Mouse (Mus musculus) thymus, postnatal 0 days (tissue): Measurements from ENCODE around the gene Mfsd11. TPM values are rescaled to one million over a fixed set of nuclear protein-coding genes. Genes with fewer than 3 reads are reported as not detected.
A peak's percentile ranks its signal among the peaks of the same experiment; 100 is the strongest.

ENCODE experiments used
- DNase-seq: peaks from one replicate; pipeline ENCODE4 v3.0.0-alpha.2; 2015; ENCODE audit warnings: low spot score
- polyA plus RNA-seq: library from polyadenylated mRNA; unstranded; fragments of >200 nt; fragmentation: Nextera tagmentation; extraction: Ambion mirVana; gene quantifications from 2 replicates; pipeline ENCODE4 v1.2.1, GENCODE M21; 2015

Gene Mfsd11
- 32.6 and 35.3 TPM in 2 replicates for polyA plus RNA-seq

DNA sequence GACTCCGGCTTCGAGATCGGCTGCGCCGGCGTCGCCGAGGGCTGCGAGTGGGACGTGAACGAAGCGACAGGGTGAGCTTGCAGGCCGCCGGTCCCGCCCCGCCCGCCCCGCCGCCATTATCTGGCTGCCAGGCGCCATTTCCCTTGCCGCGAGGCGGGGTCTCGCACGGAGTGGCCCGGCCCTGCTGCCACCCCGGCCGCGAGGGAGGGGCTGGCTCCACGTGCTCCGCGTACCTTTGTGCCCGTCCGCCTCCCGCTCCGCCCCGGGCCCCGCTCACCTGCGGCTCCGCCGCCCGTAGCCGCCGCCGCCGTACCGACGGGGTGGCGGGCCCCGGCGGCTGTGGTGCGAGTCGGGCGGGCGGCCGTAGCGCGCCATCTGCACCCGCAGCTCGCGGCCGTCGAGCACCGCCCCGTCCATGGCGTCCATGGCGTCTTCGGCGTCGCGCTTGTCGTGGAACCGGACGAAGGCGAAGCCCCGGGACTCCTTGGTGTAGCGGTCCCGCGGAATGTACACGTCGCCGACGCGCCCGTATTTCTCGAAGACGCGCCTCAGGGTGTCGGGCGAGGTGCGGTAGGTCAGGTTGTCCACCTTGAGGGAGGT is at the start of gene Mfsd11:
Mfsd11 (plus strand) TSS at position 150 of the 600 bp plus-strand sequence.
- DNase-seq: peak; percentile 80

DNA sequence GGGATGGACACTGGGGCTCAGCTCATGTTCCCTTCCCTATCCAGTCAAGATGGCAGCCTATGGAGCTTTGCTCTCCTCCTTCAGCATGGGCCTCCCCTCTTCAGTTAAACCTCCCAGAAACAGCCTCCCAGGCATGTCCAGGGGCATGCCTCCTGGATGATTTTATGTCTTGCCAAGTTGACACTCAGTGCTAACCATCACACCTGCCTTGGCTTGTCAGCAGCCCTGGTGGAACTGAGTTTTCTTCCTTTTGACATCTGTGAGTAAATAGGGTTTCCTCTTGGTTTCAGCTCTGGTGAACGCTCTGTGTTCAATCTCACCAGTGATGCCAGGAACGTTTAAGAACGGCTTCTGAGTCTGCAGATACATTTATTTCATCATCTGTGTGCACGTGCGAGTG is 49.5 kb upstream of the Mfsd11 start:
- no peak for DNase-seq

DNA sequence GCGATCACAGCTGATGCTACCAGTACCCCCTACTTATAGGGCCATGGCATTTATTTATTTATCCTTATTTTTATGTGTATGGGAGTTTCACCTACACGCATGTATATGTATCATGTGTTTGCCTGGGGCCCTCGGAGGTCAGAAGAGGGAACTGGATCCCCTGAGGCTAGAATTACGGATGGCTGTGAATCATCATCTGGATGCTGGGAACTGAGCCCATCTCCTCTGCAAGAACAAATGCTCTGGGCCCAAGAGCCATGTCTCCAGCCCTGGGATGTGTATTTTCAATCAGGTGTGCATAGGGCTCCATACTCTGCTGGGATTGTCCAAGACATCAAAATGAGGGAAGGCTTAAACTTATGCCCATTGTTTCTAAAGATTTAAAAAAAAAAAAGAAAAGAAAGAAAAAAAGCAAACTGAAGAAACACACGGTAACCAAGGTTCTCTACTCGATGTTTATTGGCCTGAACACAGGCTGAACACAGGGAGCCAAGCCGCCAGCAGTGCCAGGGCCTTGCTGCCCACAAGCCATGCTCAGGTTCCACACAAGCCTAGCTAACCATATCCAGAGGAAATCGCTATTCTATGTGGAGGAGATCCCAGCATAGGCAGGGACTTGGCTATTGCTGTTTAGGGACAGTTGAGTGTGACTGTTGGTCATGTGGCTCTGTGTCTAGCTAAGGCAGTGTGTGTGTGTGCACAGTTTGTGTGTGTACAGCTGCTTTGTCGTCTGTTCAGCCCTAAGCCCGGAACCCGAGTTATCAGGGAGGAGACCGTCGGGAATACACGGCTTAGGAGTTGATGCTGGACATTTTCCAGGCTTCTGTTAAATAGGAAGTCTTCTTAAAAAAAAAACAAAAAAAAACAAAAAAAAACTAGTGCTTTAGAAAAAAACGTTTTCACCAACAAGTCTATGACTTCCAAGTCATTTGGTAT is 45.8 kb upstream of the Mfsd11 start:
- no peak for DNase-seq

DNA sequence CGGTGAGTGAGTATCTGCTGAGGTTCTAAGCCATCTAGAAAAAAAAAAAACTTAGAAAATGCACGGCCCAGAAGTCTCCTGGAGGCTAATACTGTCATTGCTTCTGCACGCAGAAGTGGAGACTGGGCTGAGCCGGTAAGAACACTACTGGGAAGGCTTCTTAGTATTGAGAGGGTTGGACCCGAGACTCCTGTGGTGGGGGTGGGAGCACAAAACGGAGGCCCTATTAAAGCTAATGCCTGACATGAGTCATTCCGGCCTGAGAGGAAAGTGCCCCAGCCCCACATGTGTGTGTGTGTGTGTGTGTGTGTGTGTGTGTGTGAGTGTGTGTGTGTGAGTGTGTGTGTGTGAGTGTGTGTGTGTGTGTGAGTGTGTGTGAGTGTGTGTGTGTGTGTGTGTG is 45.1 kb upstream of the Mfsd11 start:
- DNase-seq: no peak

DNA sequence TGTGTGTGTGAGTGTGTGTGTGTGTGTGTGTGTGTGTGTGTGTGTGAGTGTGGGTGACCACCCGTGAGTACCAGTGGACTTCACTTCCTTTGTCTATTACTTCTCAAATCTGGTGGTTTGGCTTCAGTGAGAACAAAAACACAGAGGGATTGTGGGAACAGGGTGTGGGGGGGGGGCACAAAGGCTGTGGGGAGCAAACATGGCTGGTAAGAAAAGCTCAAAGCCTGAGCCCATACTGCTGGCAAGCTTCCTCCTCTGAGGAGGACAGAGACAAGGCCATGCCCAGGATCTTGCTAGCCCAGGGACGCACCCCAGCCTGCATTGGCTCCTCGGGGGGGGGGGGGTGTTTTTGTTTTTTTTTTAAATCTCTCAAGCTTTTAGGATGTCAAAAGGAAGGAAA is 44.7 kb upstream of the Mfsd11 start:
- no peak for DNase-seq

DNA sequence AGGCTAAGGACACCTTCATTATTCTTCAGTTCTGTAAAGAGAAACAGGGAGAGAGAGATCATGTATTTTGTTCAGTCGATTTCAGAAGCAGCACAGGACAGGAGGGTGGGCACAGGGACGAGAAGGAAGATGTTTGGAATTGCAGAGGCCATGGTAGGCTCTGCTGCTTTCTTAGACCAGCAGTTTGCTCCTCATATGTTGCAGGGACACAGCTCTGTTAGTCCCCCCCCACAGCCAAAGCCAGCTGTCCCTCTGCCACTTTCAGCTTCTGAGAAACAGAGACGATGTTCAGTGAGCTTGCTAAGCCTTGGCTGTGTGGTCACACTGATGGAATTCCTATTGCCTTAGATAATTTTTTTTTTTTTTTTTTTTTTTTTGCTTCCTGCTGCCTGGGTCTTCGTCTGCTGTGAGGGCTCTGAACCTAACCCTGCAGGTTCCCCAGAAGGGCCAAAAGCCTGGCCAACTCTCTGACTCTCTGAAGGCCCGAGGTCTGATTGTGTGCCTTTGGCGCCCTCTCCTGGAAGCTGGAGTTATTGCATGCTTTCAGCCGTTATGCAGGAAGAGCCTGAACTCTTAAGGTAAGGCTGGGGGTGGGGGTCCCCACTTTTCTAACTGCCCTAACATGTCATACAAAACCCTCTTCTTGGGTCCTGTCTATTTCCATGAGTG is 44.2 kb upstream of the Mfsd11 start:
- DNase-seq: peak; percentile 85

DNA sequence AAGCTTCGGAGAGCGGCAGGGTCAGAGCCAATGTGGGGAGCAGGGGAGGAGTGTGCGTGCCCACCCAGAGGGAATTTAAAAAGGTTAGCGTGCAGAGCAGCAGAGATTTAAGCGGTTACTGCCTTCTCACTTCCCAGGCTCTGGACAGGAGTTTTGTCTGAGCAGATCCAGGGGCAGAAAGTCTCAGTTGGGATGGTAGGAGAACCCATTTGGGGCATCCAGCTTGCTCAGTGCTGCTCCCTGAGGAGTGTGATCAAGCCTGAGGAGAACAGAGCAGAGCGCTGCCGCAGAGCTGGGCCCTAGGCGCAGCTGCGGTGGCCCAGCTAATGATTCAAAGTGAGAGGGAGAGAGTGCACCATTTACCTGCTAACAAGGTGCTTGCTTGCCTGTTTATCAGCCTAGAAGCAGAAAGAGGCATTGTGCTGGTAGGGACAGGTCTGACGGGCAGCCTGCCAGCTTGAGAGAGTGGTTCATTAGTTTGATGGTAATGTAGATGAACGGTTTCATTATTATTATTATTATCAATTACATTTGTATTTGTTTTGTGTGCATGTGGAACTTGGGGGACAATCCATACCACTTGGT is 43.3 kb upstream of the Mfsd11 start:
- no peak for DNase-seq

DNA sequence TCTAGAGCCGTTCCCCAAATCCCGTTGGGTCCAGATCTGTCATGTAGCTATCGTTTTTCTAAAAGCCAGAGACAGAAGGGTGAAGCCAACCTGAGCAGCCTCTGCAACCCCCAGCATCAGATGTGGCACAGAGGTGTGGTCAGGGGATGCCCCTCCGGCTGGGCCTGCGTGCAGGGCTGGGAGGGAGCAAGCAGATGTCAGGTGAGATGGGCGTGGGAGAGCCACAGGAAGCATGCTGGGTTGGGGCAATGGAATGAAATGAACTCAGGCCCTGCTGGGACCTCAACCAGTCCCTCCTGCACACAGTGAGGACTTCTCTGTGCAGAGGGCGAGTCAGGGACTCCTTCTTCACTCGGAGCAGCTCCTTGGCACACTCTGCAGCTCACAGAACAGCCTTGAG is 42.7 kb upstream of the Mfsd11 start:
- no peak for DNase-seq

DNA sequence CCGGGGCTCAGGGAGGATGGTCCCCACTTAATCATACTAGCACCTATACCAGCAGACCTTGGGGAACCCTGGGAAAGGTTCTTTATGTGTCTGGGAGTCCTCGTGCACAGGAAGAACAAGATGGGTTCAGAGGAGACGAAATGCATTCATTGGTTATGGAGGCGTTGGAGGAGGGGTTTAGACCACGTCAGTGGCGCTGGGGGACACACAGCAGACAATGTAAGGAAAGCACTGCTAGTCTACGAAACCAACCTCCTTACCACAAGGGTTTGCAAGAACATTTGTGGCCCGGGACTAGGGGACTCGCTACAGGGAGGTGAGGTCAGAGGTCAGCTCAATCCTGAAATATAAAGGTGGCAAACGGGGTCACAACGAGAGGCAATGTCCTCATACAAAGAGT is 41.7 kb upstream of the Mfsd11 start:
- no peak for DNase-seq

DNA sequence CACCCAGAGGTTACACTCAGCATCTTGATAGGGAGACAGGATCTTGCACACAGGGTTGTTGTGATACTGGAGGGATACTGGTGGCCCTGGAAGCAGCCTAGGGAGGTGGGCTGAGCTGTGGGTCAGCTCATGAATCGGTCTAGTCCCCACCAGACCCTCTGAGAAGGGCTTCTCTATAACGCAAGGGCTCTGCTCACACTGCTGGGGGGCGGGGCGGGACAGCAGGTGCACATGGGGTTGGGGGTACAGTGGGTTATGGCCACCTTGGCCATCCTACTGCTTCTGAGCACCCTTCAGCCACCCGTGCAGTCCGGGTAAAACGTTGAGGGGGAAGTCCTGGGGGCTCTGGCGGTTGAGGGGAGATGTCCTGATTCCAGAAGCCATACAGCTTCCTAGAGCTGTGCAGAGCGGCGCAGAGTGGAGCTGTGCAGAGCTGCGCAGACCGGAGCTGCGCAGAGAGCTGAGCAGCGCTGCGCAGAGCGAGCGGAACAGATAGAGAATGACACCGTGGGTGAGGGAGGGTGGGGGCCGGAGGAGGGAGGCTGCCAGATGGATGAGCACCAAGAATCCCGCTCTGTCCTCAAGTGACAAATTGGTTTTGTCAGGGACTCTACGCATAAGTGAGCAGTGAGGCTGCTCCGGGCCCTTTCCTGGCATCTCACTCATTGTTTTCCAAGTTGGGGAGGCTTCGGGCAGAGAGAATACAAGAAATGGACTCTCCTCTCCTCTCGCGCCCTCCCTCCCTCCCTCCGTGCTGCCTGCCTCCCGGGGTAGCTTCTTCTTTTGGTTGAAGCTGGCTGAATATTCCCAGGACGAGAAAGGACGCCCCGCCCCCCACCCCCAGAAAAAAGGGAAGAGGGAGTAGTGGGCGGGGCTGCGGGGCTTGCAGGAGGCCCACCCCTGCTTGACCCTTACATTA is 41.0 kb upstream of the Mfsd11 start:
- DNase-seq: peak; percentile 79

DNA sequence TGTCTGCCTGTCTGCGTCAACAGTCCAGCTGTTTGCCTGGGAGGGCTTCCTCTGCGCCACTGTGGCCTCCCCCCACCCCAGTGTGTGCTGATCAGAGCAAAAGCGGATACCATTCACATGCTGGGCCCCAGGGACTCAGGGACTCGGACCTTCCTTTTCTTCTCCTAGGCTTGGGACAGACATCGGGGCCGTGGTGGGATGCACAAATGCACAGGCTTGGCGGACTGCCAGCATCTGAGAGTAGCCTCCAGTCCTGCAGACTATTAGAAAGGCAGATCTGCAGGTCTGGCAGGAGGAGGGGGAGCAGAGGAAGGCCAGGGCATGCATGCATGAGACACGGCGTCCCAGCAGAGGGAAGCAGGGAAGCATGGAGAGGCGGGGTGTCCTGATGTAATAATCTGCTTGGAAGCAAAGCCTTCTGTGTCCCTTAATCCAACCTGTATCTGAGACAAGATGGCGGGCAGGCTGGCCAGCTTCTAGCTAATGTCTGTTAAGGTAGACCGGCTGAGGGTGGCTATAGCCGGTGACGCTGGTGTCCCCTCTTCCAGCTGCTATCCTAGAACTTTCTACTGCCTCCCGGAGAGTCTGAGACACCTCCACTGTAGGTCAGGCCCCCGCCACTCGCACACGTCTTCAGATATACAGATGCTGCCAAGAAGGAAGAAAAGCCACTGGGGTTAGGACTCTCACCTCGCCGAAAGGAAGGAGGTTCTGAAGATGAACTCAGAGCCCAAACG is 39.3 kb upstream of the Mfsd11 start:
- no peak for DNase-seq

DNA sequence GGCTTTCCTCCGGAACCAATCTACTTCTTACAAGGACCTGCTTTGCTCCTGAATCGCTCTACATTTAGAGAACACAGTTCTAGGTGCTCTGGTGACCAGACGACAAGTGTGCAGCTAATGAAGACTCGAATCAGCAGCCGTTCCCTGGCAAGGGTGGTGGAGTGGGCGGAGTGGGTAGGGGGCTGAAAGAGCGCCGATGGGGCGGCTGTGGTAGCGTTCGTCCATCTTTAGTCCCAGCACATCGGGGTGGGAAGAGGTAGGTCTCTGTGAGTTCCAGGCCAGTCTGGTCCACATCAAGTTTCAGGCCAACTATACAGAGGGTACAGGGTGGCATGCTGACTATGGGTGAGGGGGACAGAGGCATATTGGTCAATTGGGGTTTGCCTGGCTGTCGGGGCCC is 38.6 kb upstream of the Mfsd11 start:
- DNase-seq: no peak

DNA sequence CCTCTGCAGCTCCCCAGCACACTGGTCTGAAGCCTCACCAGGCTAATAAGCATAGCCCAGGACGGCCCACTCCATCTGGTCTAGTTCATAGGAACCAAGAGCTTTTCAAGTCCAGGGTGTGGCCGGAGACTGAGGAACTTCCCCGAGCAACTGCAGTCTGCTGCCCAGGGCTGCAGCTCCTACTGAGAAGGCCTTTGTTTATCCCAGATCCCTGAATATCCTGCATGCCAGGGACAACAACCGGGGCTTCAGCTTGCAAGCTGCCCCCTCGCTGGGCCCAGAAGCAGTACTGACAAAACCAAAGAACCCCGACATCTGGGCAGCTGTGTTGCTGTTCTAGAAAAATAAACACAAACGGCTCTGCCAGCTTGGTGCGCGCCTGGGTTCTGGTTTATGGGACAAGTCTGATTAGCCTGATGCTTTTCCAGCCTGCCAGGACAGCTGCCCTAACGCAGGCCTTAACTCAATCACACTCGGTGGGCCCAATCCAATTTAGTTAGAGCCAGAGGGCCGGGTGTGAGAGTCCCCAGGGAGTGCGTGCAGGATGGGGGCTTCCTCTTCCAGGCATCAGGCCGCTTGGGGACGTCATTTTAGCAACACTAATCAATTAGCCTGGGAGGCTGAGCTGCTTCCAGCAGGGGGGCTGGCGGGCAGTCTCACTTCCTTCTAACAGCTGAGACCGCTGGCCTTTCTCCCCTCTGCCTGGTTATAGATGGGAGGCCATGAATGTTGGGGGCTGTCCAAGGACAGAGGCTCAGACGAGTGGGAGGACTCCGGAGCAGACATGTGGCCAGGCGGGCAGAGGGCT is 38.0 kb upstream of the Mfsd11 start:
- no peak for DNase-seq

DNA sequence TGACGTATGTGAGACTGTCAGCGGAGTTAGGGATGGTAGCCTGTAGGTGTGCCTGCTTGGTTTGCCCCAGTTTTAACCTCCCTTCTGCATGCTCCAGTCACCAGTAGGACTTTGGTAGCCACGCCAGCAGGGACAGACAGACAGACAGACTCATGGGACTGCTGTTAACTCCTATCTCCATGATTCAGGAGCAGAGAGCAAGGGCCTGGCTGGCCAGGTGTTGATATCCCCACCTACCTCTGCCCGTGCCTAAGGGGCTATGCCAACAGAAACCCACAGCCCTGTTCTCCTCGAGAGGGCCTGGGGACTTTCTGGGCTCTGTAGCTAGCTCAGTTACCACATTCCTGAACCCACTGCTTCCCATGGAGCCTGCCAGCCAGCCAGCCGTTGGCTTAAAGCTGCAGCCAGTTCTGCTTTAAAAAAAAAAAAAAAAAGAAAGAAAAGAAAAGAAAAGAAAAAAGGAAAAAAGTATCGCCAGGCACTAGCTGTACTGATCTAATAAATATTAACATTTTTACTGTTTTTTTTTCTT is 37.3 kb upstream of the Mfsd11 start:
- no peak for DNase-seq

DNA sequence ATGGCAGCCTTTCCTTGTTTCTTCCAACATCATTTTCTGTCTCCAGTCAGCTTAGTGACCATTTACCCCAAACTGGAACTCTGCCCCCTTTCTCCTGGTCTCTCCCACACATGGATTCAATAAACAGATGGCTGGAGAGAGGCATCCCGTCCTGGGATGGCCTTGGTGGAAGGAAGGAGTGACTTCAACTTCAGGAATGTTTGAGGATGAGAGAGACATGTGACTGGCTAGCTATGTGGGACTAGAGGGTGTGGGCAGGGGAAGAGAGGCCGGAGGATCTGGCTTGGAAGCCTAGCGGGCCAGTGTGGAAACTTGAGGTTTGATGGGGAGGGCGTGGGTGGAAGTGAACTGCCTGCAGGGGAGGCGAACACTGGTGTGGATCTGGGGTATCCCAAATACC is 35.5 kb upstream of the Mfsd11 start:
- DNase-seq: no peak

DNA sequence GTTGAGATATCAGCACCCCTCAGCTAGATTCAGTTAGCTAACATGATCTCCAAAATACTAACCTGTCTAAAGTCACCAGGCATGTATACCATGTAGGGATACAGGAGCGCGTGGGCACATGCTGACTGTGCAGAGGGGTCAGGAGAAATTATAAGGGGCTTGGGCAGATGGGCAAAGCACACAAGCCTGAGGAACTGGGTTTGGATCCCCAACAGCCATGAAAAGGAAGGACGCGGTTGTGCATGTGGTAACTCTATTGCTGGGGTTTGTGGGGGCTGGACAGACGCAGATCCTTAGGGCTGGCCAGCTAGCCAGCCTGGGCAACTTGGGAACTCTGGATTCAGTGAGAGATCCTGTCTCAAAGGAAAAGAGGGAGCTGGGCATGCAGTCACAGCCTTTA is 34.7 kb upstream of the Mfsd11 start:
- DNase-seq: no peak

DNA sequence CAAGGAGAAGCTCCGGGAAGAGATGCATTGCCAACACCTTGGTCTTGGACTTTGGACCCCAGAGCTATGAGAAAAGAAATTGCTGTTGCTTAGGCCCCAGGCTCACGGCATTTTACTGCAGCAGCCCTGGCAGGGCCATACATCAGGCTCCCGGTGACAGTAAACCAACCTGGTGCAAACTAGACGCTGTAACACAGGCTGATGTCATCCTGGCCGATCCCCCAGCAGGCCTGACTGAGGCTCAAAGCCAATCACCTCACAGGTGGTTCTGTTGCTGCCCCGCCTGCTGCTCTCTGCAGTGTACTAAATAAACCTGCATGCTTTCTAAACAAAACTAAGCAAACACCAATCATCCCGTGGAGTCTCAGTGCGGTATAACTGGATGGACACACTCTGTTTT is 33.5 kb upstream of the Mfsd11 start:
- DNase-seq: no peak

DNA sequence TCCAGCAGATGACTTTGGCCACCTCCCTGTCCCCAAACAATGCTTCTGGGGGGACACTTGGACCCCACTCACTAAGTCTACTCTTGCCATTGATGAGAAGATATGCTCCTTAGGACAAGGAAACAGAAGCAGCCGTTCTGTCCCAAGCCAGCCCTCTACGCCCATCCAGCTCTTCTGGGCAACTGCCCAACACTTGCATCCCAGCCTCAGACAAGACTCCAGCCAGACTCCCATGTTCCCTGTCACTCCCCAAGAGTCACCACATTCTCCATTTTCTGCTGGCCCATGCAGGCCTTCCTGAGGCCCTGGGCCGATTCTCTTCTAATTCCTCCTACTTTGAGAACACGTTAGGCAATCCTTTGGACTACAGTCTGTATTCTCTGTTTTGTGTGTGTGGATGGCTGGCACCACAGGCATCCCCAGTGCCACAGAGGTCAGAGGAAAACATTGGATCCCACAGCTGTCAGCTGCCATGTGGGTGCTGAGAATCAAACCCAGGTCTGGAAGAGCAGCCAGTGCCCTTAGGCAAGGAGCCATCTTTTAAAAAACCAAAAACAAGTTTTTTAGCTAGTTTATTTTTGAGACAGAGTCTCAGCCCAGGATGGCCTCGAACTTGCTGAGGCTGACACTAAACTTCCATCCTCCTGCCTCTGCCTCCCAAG is 32.2 kb upstream of the Mfsd11 start:
- no peak for DNase-seq
